Comparison of ENCODE assay signal across 8 mouse cellular contexts in genomic region chr13:49370916-49371315, GRCm38 (mm10). TPM values are rescaled to one million over a fixed set of nuclear protein-coding genes. Genes with fewer than 3 reads are reported as not detected.
DNase-seq lines count a peak whose midpoint lies in the region; ATAC-seq lines count a peak whose summit lies in the region.
"Not testable (repeated sequence)": the region's sequence is repeated elsewhere in the genome, so short reads cannot be mapped to it uniquely, and the experiment has no call there.

No protein-coding gene starts in this region.

- H3K4me2 ChIP-seq in heart, embryonic 15.5 days; intestine, embryonic 14.5 days (ENCODE audit: low read length); stomach, embryonic 15.5 days: not testable (repeated sequence)
- 0 out of 2 replicates have a peak overlapping the region, but pooled peaks have one; percentile 6 for H3K4me2 ChIP-seq in liver, embryonic 12.5 days

- H3K36me3 ChIP-seq in forebrain, embryonic 10.5 days (replicated peaks): peaks cover 65% of the 10 kb centered on the region
- H3K36me3 ChIP-seq in heart, embryonic 15.5 days: peaks cover 17% of the 10 kb centered on the region
- H3K36me3 ChIP-seq in intestine, embryonic 14.5 days (ENCODE audit: control insufficient read depth, insufficient read depth, low read length): peaks cover 19% of the 10 kb centered on the region
- peaks cover 53% of the 10 kb centered on the region for H3K36me3 ChIP-seq in liver, embryonic 12.5 days
- peaks cover 85% of the 10 kb centered on the region for H3K36me3 ChIP-seq in megakaryocyte, embryonic 14.5 days (replicated peaks; ENCODE audit: low read length)
- H3K36me3 ChIP-seq in stomach, embryonic 15.5 days: not testable (repeated sequence)

- peaks cover 35% of the 10 kb centered on the region for H3K4me1 ChIP-seq in forebrain, embryonic 10.5 days
- peaks cover 65% of the 10 kb centered on the region for H3K4me1 ChIP-seq in heart, embryonic 15.5 days (replicated peaks)
- H3K4me1 ChIP-seq in intestine, embryonic 14.5 days (replicated peaks; ENCODE audit: control insufficient read depth, insufficient read depth, low read length): peaks cover 15% of the 10 kb centered on the region
- H3K4me1 ChIP-seq in liver, embryonic 12.5 days: peaks cover 83% of the 10 kb centered on the region
- peaks cover 100% of the 10 kb centered on the region for H3K4me1 ChIP-seq in megakaryocyte, embryonic 14.5 days
- H3K4me1 ChIP-seq in stomach, embryonic 15.5 days: peaks cover 14% of the 10 kb centered on the region

- WGBS in forebrain, embryonic 10.5 days: 83% methylated on average over 5 of the region's 5 CpGs
- 48% methylated on average over 5 of the region's 5 CpGs for WGBS in heart, embryonic 15.5 days
- 73% methylated on average over 5 of the region's 5 CpGs for WGBS in intestine, embryonic 14.5 days
- 63% methylated on average over 5 of the region's 5 CpGs for WGBS in liver, embryonic 12.5 days (ENCODE audit: insufficient replicate concordance)
- 68% methylated on average over 5 of the region's 5 CpGs for WGBS in stomach, embryonic 15.5 days

- H3K4me3 ChIP-seq in forebrain, embryonic 10.5 days; heart, embryonic 15.5 days; intestine, embryonic 14.5 days (ENCODE audit: low read depth, low read length); liver, embryonic 12.5 days; stomach, embryonic 15.5 days (replicated peaks): not testable (repeated sequence)
- peak overlapping the region; percentile 79 for H3K4me3 ChIP-seq in megakaryocyte, embryonic 14.5 days (replicated peaks)

- not testable (repeated sequence) for H3K27me3 ChIP-seq in forebrain, embryonic 10.5 days (ENCODE audit: poor library complexity, severe bottlenecking); heart, embryonic 15.5 days; intestine, embryonic 14.5 days (replicated peaks; ENCODE audit: control insufficient read depth, insufficient read depth, low read length); liver, embryonic 12.5 days (replicated peaks); megakaryocyte, embryonic 14.5 days (replicated peaks); stomach, embryonic 15.5 days (replicated peaks)

- not testable (repeated sequence) for H3K9ac ChIP-seq in heart, embryonic 15.5 days; intestine, embryonic 14.5 days (ENCODE audit: low read length); liver, embryonic 12.5 days; stomach, embryonic 15.5 days

- DNase-seq in forebrain, embryonic 10.5 days (ENCODE audit: extremely low spot score, low spot score); intestine, embryonic 14.5 days (ENCODE audit: low spot score): not testable (repeated sequence)
- peak; percentile 59 for DNase-seq in kidney, postnatal 14 days

- peak overlapping the region; percentile 67 for H3K27ac ChIP-seq in forebrain, embryonic 10.5 days
- H3K27ac ChIP-seq in heart, embryonic 15.5 days: peak overlapping the region; percentile 84
- peak overlapping the region; percentile 3; the same call in 1 of the 2 replicates for H3K27ac ChIP-seq in intestine, embryonic 14.5 days (ENCODE audit: low read depth)
- H3K27ac ChIP-seq in liver, embryonic 12.5 days: peak overlapping the region; percentile 53
- peak overlapping the region; percentile 65 for H3K27ac ChIP-seq in stomach, embryonic 15.5 days

- H3K9me3 ChIP-seq in forebrain, embryonic 10.5 days; heart, embryonic 15.5 days (replicated peaks); intestine, embryonic 14.5 days (ENCODE audit: control insufficient read depth, low read length); liver, embryonic 12.5 days (replicated peaks); megakaryocyte, embryonic 14.5 days; stomach, embryonic 15.5 days: not testable (repeated sequence)

- ATAC-seq in CD4-positive, CD25-positive, alpha-beta regulatory T cell, adult 4 months: peak; percentile 2
- ATAC-seq in heart, embryonic 15.5 days (replicated peaks; ENCODE audit: insufficient number of reproducible peaks, insufficient read depth, low FRiP score, low read depth); intestine, embryonic 14.5 days (replicated peaks; ENCODE audit: low FRiP score, low TSS enrichment, low read depth); liver, embryonic 12.5 days; stomach, embryonic 15.5 days (ENCODE audit: insufficient read depth, low FRiP score, low read depth): not testable (repeated sequence)

RNA-seq across cellular contexts. Expression of gene Bicd2, which starts 29.5 kb away (rescaled TPM):
- 1 to 10 TPM; 5.9 to 6.1 TPM for polyA plus RNA-seq in CD4-positive, CD25-positive, alpha-beta regulatory T cell, adult 4 months (2017; shearing (Covaris generic))
- polyA plus RNA-seq in forebrain, embryonic 10.5 days (2016; fragmentation: Nextera tagmentation; extraction: Ambion mirVana): 26.2 and 28.8 TPM in 2 replicates
- polyA plus RNA-seq in heart, embryonic 15.5 days (2015; fragmentation: Nextera tagmentation; extraction: Ambion mirVana): 47.4 and 48.2 TPM in 2 replicates
- 24.0 and 25.8 TPM in 2 replicates for polyA plus RNA-seq in intestine, embryonic 14.5 days (2014; fragmentation: Nextera tagmentation; extraction: Ambion mirVana)
- 14.7 and 15.2 TPM in 2 replicates for polyA plus RNA-seq in liver, embryonic 12.5 days (2016; fragmentation: Nextera tagmentation; extraction: Ambion mirVana)
- polyA plus RNA-seq in megakaryocyte, embryonic 14.5 days (2012; ENCODE audit: insufficient read depth, low replicate concordance): 21.2 and 22.5 TPM in 2 replicates
- 23.5 and 26.2 TPM in 2 replicates for polyA plus RNA-seq in stomach, embryonic 15.5 days (2015; fragmentation: Nextera tagmentation; extraction: Ambion mirVana)

RNA-seq across cellular contexts. Expression of gene Ippk, which starts 50.1 kb away (rescaled TPM):
- 1 to 10 TPM; 3.9 to 7.1 TPM for polyA plus RNA-seq in CD4-positive, CD25-positive, alpha-beta regulatory T cell, adult 4 months (2017; shearing (Covaris generic))
- polyA plus RNA-seq in forebrain, embryonic 10.5 days (2016; fragmentation: Nextera tagmentation; extraction: Ambion mirVana): 18.7 and 20.4 TPM in 2 replicates
- polyA plus RNA-seq in heart, embryonic 15.5 days (2015; fragmentation: Nextera tagmentation; extraction: Ambion mirVana): 10.0 and 11.1 TPM in 2 replicates
- 18.5 and 18.7 TPM in 2 replicates for polyA plus RNA-seq in intestine, embryonic 14.5 days (2014; fragmentation: Nextera tagmentation; extraction: Ambion mirVana)
- polyA plus RNA-seq in liver, embryonic 12.5 days (2016; fragmentation: Nextera tagmentation; extraction: Ambion mirVana): 13.6 and 13.9 TPM in 2 replicates
- 1.4 TPM in 1 of 2 replicates, not detected in the other for polyA plus RNA-seq in megakaryocyte, embryonic 14.5 days (2012; ENCODE audit: insufficient read depth, low replicate concordance)
- polyA plus RNA-seq in stomach, embryonic 15.5 days (2015; fragmentation: Nextera tagmentation; extraction: Ambion mirVana): 17.3 and 20.9 TPM in 2 replicates

RNA-seq across cellular contexts. Expression of gene Fgd3, which starts 50.8 kb away (rescaled TPM):
- polyA plus RNA-seq in CD4-positive, CD25-positive, alpha-beta regulatory T cell, adult 4 months (2017; shearing (Covaris generic)): 10 to 100 TPM; 17.9 to 23.2 TPM
- 0.90 and 1.1 TPM in 2 replicates for polyA plus RNA-seq in forebrain, embryonic 10.5 days (2016; fragmentation: Nextera tagmentation; extraction: Ambion mirVana)
- polyA plus RNA-seq in heart, embryonic 15.5 days (2015; fragmentation: Nextera tagmentation; extraction: Ambion mirVana): 0.14 and 0.32 TPM in 2 replicates
- 0.62 and 0.89 TPM in 2 replicates for polyA plus RNA-seq in intestine, embryonic 14.5 days (2014; fragmentation: Nextera tagmentation; extraction: Ambion mirVana)
- 0.32 and 0.49 TPM in 2 replicates for polyA plus RNA-seq in liver, embryonic 12.5 days (2016; fragmentation: Nextera tagmentation; extraction: Ambion mirVana)
- 9.1 and 10.4 TPM in 2 replicates for polyA plus RNA-seq in megakaryocyte, embryonic 14.5 days (2012; ENCODE audit: insufficient read depth, low replicate concordance)
- polyA plus RNA-seq in stomach, embryonic 15.5 days (2015; fragmentation: Nextera tagmentation; extraction: Ambion mirVana): 0.40 and 0.65 TPM in 2 replicates

Comparison
In these comparisons a context has a peak if more than half of its experiments do, and no peak if none do; other contexts are left out.
1. H3K27ac ChIP-seq: peak in every context shown above with its lines; median percentile 84 in heart, embryonic 15.5 days; 67 in forebrain, embryonic 10.5 days; 65 in stomach, embryonic 15.5 days; 53 in liver, embryonic 12.5 days; 3 in intestine, embryonic 14.5 days.